Mouse (Mus musculus): ENCODE data around the gene Sema4c. TPM values are rescaled to one million over a fixed set of nuclear protein-coding genes. Genes with fewer than 3 reads are reported as not detected.

Gene Sema4c
- polyA plus RNA-seq, 1 experiment from 2014 or later = 11.7 TPM

GRCm38 (mm10) chr1:36513310-36513709 lies 44.8 kb downstream of the Sema4c start:
- TF ChIP-seq EP300 (IDR thresholded peaks at IDR 0.05) (no peak), CTCF (IDR thresholded peaks at IDR 0.05) (no peak)
- peak overlapping the region; percentile 98 for H3K4me2 ChIP-seq (replicated peaks; ENCODE audit: low read depth, low read length)
- no peak overlapping the region for H3K27ac ChIP-seq (ENCODE audit: low read length)
- WGBS = 7% methylated on average over 1 of the region's 1 CpGs
- no peaks in the 10 kb centered on the region for H3K9me3 ChIP-seq (ENCODE audit: low read length)
- no peaks in the 10 kb centered on the region for H3K27me3 ChIP-seq (replicated peaks; ENCODE audit: insufficient read depth, low read length)
- DNase-seq (ENCODE audit: low spot score) = no peak
- peak overlapping the region; percentile 82; the same call in 1 of the 2 replicates for H3K9ac ChIP-seq (replicated peaks; ENCODE audit: low read depth)
- H3K4me1 ChIP-seq (ENCODE audit: insufficient read depth, low read depth, low read length) = peaks cover 17% of the 10 kb centered on the region; the same call in 1 of the 2 replicates
- ATAC-seq = no peak
- H3K4me3 ChIP-seq (ENCODE audit: low read depth, low read length) = peak overlapping the region; percentile 97
- no peaks in the 10 kb centered on the region for H3K36me3 ChIP-seq (ENCODE audit: insufficient read depth, low read length)

DNA sequence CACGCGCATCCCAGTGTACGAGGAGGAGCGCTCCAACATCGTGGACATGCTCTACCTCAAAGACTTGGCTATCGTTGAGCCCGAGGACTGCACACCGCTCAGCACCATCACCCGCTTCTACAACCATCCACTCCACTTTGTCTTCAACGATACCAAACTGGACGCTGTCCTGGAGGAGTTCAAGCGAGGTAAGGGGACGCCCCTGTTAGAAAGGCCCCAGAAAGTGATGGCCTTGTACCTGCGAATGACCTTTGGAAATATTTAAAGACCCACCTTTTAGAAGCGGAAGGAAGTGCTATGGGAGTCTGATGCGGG lies 45.2 kb downstream of the Sema4c start:
- Histone ChIP-seq H3K4me2 (replicated peaks; ENCODE audit: low read depth, low read length) (peak overlapping the region; percentile 98), H3K27ac (ENCODE audit: low read length) (peak overlapping the region; percentile 98; the same call in 1 of the 2 replicates), H3K9me3 (ENCODE audit: low read length) (no peaks in the 10 kb centered on the region), H3K4me3 (ENCODE audit: low read depth, low read length) (peak overlapping the region; percentile 97), H3K27me3 (replicated peaks; ENCODE audit: insufficient read depth, low read length) (no peaks in the 10 kb centered on the region), H3K36me3 (ENCODE audit: insufficient read depth, low read length) (no peaks in the 10 kb centered on the region), H3K4me1 (ENCODE audit: insufficient read depth, low read depth, low read length) (peaks cover 17% of the 10 kb centered on the region; the same call in 1 of the 2 replicates), H3K9ac (replicated peaks; ENCODE audit: low read depth) (peak overlapping the region; percentile 82)
- DNase-seq (ENCODE audit: low spot score) = no peak
- 2% methylated on average over 16 of the region's 16 CpGs for whole genome bisulfite sequencing
- no peak for TF ChIP-seq EP300 (IDR thresholded peaks at IDR 0.05)
- no peak for TF ChIP-seq CTCF (IDR thresholded peaks at IDR 0.05)
- ATAC-seq = no peak

GRCm38 (mm10) chr1:36512089-36512965 lies 45.8 kb downstream of the Sema4c start:
- TF ChIP-seq CTCF (IDR thresholded peaks at IDR 0.05) = no peak
- no peak for TF ChIP-seq EP300 (IDR thresholded peaks at IDR 0.05)
- ATAC-seq (peak; percentile 59), DNase-seq (ENCODE audit: low spot score) (peak; percentile 59)
- peaks cover 17% of the 10 kb centered on the region; the same call in 1 of the 2 replicates for H3K4me1 ChIP-seq (ENCODE audit: insufficient read depth, low read depth, low read length)
- WGBS = 3% methylated on average over 55 of the region's 126 CpGs
- peak overlapping the region; percentile 82 for H3K9ac ChIP-seq (replicated peaks; ENCODE audit: low read depth)
- H3K36me3 ChIP-seq (ENCODE audit: insufficient read depth, low read length) = no peaks in the 10 kb centered on the region
- H3K4me2 ChIP-seq (replicated peaks; ENCODE audit: low read depth, low read length) = peak overlapping the region; percentile 98
- H3K27me3 ChIP-seq (replicated peaks; ENCODE audit: insufficient read depth, low read length) = no peaks in the 10 kb centered on the region
- H3K27ac ChIP-seq (ENCODE audit: low read length) = peak overlapping the region; percentile 98
- H3K4me3 ChIP-seq (ENCODE audit: low read depth, low read length) = peak overlapping the region; percentile 97
- no peaks in the 10 kb centered on the region for H3K9me3 ChIP-seq (ENCODE audit: low read length)

DNA sequence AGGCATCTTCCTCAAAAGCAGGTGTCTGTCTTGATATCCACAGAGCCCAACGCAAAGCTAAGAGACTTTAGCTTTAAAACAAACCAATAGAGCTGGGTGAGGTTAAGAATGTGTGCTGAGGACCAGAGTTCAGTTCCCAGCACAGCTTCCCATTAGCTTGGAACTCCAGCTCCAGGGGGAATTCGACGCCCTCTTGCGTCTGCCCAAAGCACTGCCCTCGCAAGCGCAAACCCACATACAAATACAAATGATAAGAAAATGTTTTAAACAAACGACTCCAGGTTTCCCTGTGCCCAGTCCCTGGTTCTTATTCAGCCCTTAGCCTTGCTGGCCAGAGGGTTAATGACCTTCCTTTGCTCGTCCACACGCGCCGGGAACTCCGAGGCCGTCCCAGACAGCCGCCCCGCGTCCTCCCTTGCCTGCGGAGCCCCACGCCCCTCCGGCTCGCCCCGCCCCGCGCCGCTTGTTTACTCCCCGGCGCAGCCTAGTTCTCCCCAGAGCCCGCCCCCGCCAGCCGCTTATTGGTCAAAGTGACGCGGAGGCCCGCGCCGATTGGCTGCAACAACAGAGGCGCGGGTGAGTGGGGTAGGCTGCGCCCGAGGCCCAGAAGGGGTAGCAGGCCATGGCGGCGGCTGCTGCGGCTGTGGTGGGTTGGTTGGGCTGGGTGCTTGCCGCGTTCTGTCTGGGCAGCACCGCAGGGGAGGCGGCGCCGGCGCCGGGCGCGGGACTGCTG lies 46.7 kb downstream of the Sema4c start, which contains the start of gene Cnnm3:
TSS of gene Cnnm3 (plus strand) at position 579 of the 733 bp plus-strand sequence.
- H3K27me3 ChIP-seq (replicated peaks; ENCODE audit: insufficient read depth, low read length) = no peaks in the 10 kb centered on the region
- peak within 1 kb of the TSS; percentile 82 for H3K9ac ChIP-seq (replicated peaks; ENCODE audit: low read depth)
- 2% methylated on average over 39 of the region's 51 CpGs for WGBS
- no peaks in the 10 kb centered on the region for H3K9me3 ChIP-seq (ENCODE audit: low read length)
- peak within 1 kb of the TSS; percentile 98 for H3K27ac ChIP-seq (ENCODE audit: low read length)
- H3K36me3 ChIP-seq (ENCODE audit: insufficient read depth, low read length) = no peaks in the 10 kb centered on the region
- peak within 1 kb of the TSS; percentile 97 for H3K4me3 ChIP-seq (ENCODE audit: low read depth, low read length)
- peak within 1 kb of the TSS; percentile 98 for H3K4me2 ChIP-seq (replicated peaks; ENCODE audit: low read depth, low read length)
- TF ChIP-seq EP300 (IDR thresholded peaks at IDR 0.05) = no peak; the same call in 1 of the 2 replicates
- TF ChIP-seq CTCF (IDR thresholded peaks at IDR 0.05) = peak; percentile 63
- ATAC-seq = peak; percentile 99
- peak; percentile 98 for DNase-seq (ENCODE audit: low spot score)
- peaks cover 17% of the 10 kb centered on the region; the same call in 1 of the 2 replicates for H3K4me1 ChIP-seq (ENCODE audit: insufficient read depth, low read depth, low read length)

DNA sequence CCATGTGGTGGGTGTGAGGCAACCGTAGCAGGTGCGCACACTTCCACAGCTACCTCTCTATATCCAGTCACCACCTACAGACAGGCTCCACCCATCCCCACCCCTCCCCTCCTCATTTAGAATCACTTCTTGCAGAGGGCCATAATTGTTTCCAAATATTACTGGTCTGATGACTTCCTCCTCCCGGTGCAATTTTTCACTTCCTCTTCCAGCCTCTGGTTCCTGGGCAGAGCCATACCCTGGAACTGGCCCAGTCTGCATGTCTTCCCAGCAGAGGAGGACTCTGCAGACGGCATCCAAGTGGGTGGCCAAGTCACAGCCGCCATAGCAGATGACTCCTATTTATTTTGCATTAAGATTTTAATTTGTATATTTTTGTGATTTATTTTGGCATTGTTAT lies 49.9 kb downstream of the Sema4c start:
- 56% methylated on average over 5 of the region's 5 CpGs for WGBS
- Histone ChIP-seq H3K4me3 (ENCODE audit: low read depth, low read length) (no peak overlapping the region), H3K4me1 (ENCODE audit: insufficient read depth, low read depth, low read length) (peaks cover 7% of the 10 kb centered on the region; the same call in 1 of the 2 replicates), H3K9me3 (ENCODE audit: low read length) (no peaks in the 10 kb centered on the region), H3K27ac (ENCODE audit: low read length) (no peak overlapping the region), H3K36me3 (ENCODE audit: insufficient read depth, low read length) (no peaks in the 10 kb centered on the region), H3K4me2 (replicated peaks; ENCODE audit: low read depth, low read length) (no peak overlapping the region), H3K9ac (replicated peaks; ENCODE audit: low read depth) (no peak overlapping the region), H3K27me3 (replicated peaks; ENCODE audit: insufficient read depth, low read length) (no peaks in the 10 kb centered on the region)
- no peak for TF ChIP-seq EP300 (IDR thresholded peaks at IDR 0.05)
- no peak for TF ChIP-seq CTCF (IDR thresholded peaks at IDR 0.05)
- ATAC-seq = no peak
- DNase-seq (ENCODE audit: low spot score) = peak; percentile 51

- Histone ChIP-seq H3K4me2 (replicated peaks; ENCODE audit: low read depth, low read length) (no peak overlapping the region), H3K27ac (ENCODE audit: low read length) (no peak overlapping the region), H3K4me3 (ENCODE audit: low read depth, low read length) (no peak overlapping the region), H3K9me3 (ENCODE audit: low read length) (no peaks in the 10 kb centered on the region), H3K9ac (replicated peaks; ENCODE audit: low read depth) (no peak overlapping the region), H3K36me3 (ENCODE audit: insufficient read depth, low read length) (no peaks in the 10 kb centered on the region), H3K27me3 (replicated peaks; ENCODE audit: insufficient read depth, low read length) (no peaks in the 10 kb centered on the region), H3K4me1 (ENCODE audit: insufficient read depth, low read depth, low read length) (no peaks in the 10 kb centered on the region)
- TF ChIP-seq EP300 (IDR thresholded peaks at IDR 0.05) = no peak
- peak; percentile 96 for TF ChIP-seq CTCF (IDR thresholded peaks at IDR 0.05)
- 8% methylated on average over 3 of the region's 3 CpGs for WGBS
- peak; percentile 66 for DNase-seq (ENCODE audit: low spot score)
- peak; percentile 55 for ATAC-seq
These were observed 56.9 kb downstream of the Sema4c start for GRCm38 (mm10) chr1:36501261-36501660.

Small RNA genes lying within 50 kb of the gene (microRNA-seq; reads per million reads assigned to microRNA genes)
- gene Gm47280 = not detected

Other genes starting within 250 kb of the Sema4c start
- 21.3 and 23.5 TPM in 2 replicates for gene Kansl3, start 189.2 kb downstream of the Sema4c start, polyA plus RNA-seq (2015; fragmentation: Nextera tagmentation; extraction: Ambion mirVana)
- 0.18 and 0.26 TPM in 2 replicates for gene Fer1l5, start 186.1 kb downstream of the Sema4c start, polyA plus RNA-seq (2015; fragmentation: Nextera tagmentation; extraction: Ambion mirVana)
- 15.9 and 25.1 TPM in 2 replicates for gene Lman2l, start 113.1 kb downstream of the Sema4c start, polyA plus RNA-seq (2015; fragmentation: Nextera tagmentation; extraction: Ambion mirVana)
- gene Cnnm4, start 86.7 kb downstream of the Sema4c start, polyA plus RNA-seq (2015; fragmentation: Nextera tagmentation; extraction: Ambion mirVana) = 8.7 and 9.3 TPM in 2 replicates
- 3.3 TPM in 2 replicates for gene Cnnm3, start 46.5 kb downstream of the Sema4c start, polyA plus RNA-seq (2015; fragmentation: Nextera tagmentation; extraction: Ambion mirVana)
- gene Ankrd23, start 21.5 kb downstream of the Sema4c start, polyA plus RNA-seq (2015; fragmentation: Nextera tagmentation; extraction: Ambion mirVana) = 6.2 and 10.5 TPM in 2 replicates
- gene Gm42417, start 18.9 kb downstream of the Sema4c start, polyA plus RNA-seq (2015; fragmentation: Nextera tagmentation; extraction: Ambion mirVana) = 0.62 TPM in 1 of 2 replicates, not detected in the other
- gene Ankrd39, start 10.9 kb downstream of the Sema4c start, polyA plus RNA-seq (2015; fragmentation: Nextera tagmentation; extraction: Ambion mirVana) = 19.4 and 23.1 TPM in 2 replicates
- 4.7 and 5.1 TPM in 2 replicates for gene Fam178b, start 124.8 kb upstream of the Sema4c start, polyA plus RNA-seq (2015; fragmentation: Nextera tagmentation; extraction: Ambion mirVana)
- gene Cox5b, start 133.1 kb upstream of the Sema4c start, polyA plus RNA-seq (2015; fragmentation: Nextera tagmentation; extraction: Ambion mirVana) = 408 and 474 TPM in 2 replicates
- gene 4933424G06Rik, start 151.8 kb upstream of the Sema4c start, polyA plus RNA-seq (2015; fragmentation: Nextera tagmentation; extraction: Ambion mirVana) = 0.11 TPM in 1 of 2 replicates, not detected in the other
- 68.2 and 75.8 TPM in 2 replicates for gene Actr1b, start 156.1 kb upstream of the Sema4c start, polyA plus RNA-seq (2015; fragmentation: Nextera tagmentation; extraction: Ambion mirVana)
- gene Zap70, start 203.4 kb upstream of the Sema4c start, polyA plus RNA-seq (2015; fragmentation: Nextera tagmentation; extraction: Ambion mirVana) = 4.3 and 5.2 TPM in 2 replicates